Mouse (Mus musculus) heart, embryonic 11.5 days (tissue): ENCODE measurements at regions not wholly inside any gene's neighbourhood (a gene's known extent, or its start where the extent isn't known, plus 50 kb on each side); places are given as distances from the start of the nearest gene placed in this dataset.

Experiments used
- ATAC-seq: fragments of 200-750 bp; cut with Nextera tagmentation; replicated peaks from 2 replicates; pipeline ENCODE4 v1.8.0; 2017; ENCODE audit warnings: moderate library complexity; ENCODE audit not compliant: insufficient number of reproducible peaks, low FRiP score, low TSS enrichment
- H3K27ac ChIP-seq: fragments of 300-500 bp; sonication (generic); 2 replicates; pipeline ENCODE4 v1.5.1; 2014; ENCODE audit warnings: mild to moderate bottlenecking, low read depth, low read length
- H3K27me3 ChIP-seq: fragments of 300-500 bp; sonication (generic); 2 replicates; pipeline ENCODE4 v1.6.1; 2014; ENCODE audit warnings: mild to moderate bottlenecking, low read length, mixed read lengths; ENCODE audit not compliant: control insufficient read depth, insufficient read depth
- H3K36me3 ChIP-seq: fragments of 300-500 bp; sonication (generic); 2 replicates; pipeline ENCODE4 v1.6.1; 2014; ENCODE audit warnings: mild to moderate bottlenecking, low read length, moderate library complexity, mixed read lengths; ENCODE audit not compliant: control insufficient read depth, insufficient read depth
- H3K4me1 ChIP-seq: fragments of 300-500 bp; sonication (generic); 2 replicates; pipeline ENCODE4 v1.6.1; 2014; ENCODE audit warnings: low read length; ENCODE audit not compliant: control insufficient read depth, insufficient read depth
- H3K4me2 ChIP-seq: fragments of 300-500 bp; sonication (generic); 2 replicates; pipeline ENCODE4 v1.6.1; 2014; ENCODE audit warnings: mild to moderate bottlenecking, moderate library complexity
- H3K4me3 ChIP-seq: fragments of 300-500 bp; sonication (generic); 2 replicates; pipeline ENCODE4 v1.5.1; 2014; ENCODE audit warnings: low read depth, low read length
- H3K9ac ChIP-seq: fragments of 300-500 bp; sonication (generic); 2 replicates; pipeline ENCODE4 v1.6.1; 2014; ENCODE audit warnings: mild to moderate bottlenecking, low read depth, low read length, moderate library complexity
- H3K9me3 ChIP-seq: fragments of 300-500 bp; sonication (generic); replicated peaks from 2 replicates; pipeline ENCODE4 v1.6.1; 2016; ENCODE audit warnings: low read length; ENCODE audit not compliant: control insufficient read depth
- whole genome bisulfite sequencing: fragments of 180-500 bp; shearing (Covaris S2); extraction: QIAGEN DNeasy Blood & Tissue Kit; methylation state at CpG from one replicate; pipeline ENCODE4 v1.1.7; 2014; ENCODE audit not compliant: insufficient replicate concordance; 5-methylcytosine and 5-hydroxymethylcytosine counted together

- no peak for ATAC-seq
- 0 out of 2 replicates have a peak overlapping the region, but pooled peaks have one; percentile 65 for H3K27ac ChIP-seq
- 75% methylated on average over 5 of the region's 5 CpGs for WGBS
These were observed 122.8 kb upstream of the Col5a2 start for GRCm38 (mm10) chr1:45625921-45626320.

GRCm38 (mm10) chr1:45626733-45627132, 123.7 kb upstream of the Col5a2 start:
- H3K9me3 ChIP-seq, result no peaks in the 10 kb centered on the region
- H3K4me2 ChIP-seq, result no peak overlapping the region
- no peaks in the 10 kb centered on the region for H3K27me3 ChIP-seq
- no peaks in the 10 kb centered on the region for H3K36me3 ChIP-seq
- no peak overlapping the region for H3K9ac ChIP-seq
- no peaks in the 10 kb centered on the region for H3K4me1 ChIP-seq
- no peak overlapping the region for H3K4me3 ChIP-seq
- no peak for ATAC-seq
- WGBS, result 39% methylated on average over 2 of the region's 2 CpGs
- no peak overlapping the region for H3K27ac ChIP-seq

More at GRCm38 (mm10) chr1:45625921-45626320, 122.8 kb upstream of the Col5a2 start:
- Histone ChIP-seq H3K4me2 (no peak overlapping the region), H3K4me1 (no peaks in the 10 kb centered on the region), H3K27me3 (no peaks in the 10 kb centered on the region), H3K36me3 (no peaks in the 10 kb centered on the region), H3K4me3 (no peak overlapping the region), H3K9me3 (no peaks in the 10 kb centered on the region), H3K9ac (no peak overlapping the region)

GRCm38 (mm10) chr1:45627840-45628239, 124.8 kb upstream of the Col5a2 start:
- no peak overlapping the region for H3K9ac ChIP-seq
- WGBS, result 21% methylated on average over 2 of the region's 2 CpGs
- no peak for ATAC-seq
- H3K4me3 ChIP-seq, result no peak overlapping the region
- H3K36me3 ChIP-seq, result no peaks in the 10 kb centered on the region
- H3K27me3 ChIP-seq, result no peaks in the 10 kb centered on the region
- no peak overlapping the region for H3K4me2 ChIP-seq
- no peak overlapping the region for H3K27ac ChIP-seq
- H3K4me1 ChIP-seq, result no peaks in the 10 kb centered on the region
- H3K9me3 ChIP-seq, result peaks cover 3% of the 10 kb centered on the region

GRCm38 (mm10) chr1:45647301-45647700, 144.2 kb upstream of the Col5a2 start:
- H3K9ac ChIP-seq, result no peak overlapping the region
- H3K27me3 ChIP-seq, result no peaks in the 10 kb centered on the region
- no peak overlapping the region for H3K27ac ChIP-seq
- H3K4me1 ChIP-seq, result no peaks in the 10 kb centered on the region
- H3K4me3 ChIP-seq, result no peak overlapping the region
- H3K4me2 ChIP-seq, result no peak overlapping the region
- ATAC-seq, result no peak
- H3K36me3 ChIP-seq, result no peaks in the 10 kb centered on the region
- H3K9me3 ChIP-seq, result no peaks in the 10 kb centered on the region

GRCm38 (mm10) chr1:45653248-45653647, 141.7 kb upstream of the Wdr75 start:
- Histone ChIP-seq H3K4me2 (no peak overlapping the region), H3K27me3 (no peaks in the 10 kb centered on the region), H3K4me3 (no peak overlapping the region), H3K9me3 (no peaks in the 10 kb centered on the region), H3K27ac (no peak overlapping the region), H3K4me1 (no peaks in the 10 kb centered on the region), H3K36me3 (no peaks in the 10 kb centered on the region), H3K9ac (no peak overlapping the region)
- ATAC-seq, result no peak
- WGBS, result 83% methylated on average over 3 of the region's 3 CpGs

GRCm38 (mm10) chr1:45663882-45664520, 131.0 kb upstream of the Wdr75 start:
- no peaks in the 10 kb centered on the region for H3K27me3 ChIP-seq
- H3K9ac ChIP-seq, result no peak overlapping the region
- H3K4me1 ChIP-seq, result no peaks in the 10 kb centered on the region
- H3K27ac ChIP-seq, result no peak overlapping the region
- H3K4me3 ChIP-seq, result no peak overlapping the region
- ATAC-seq, result no peak
- no peaks in the 10 kb centered on the region for H3K9me3 ChIP-seq
- WGBS, result 65% methylated on average over 3 of the region's 3 CpGs
- no peak overlapping the region for H3K4me2 ChIP-seq
- no peaks in the 10 kb centered on the region for H3K36me3 ChIP-seq

GRCm38 (mm10) chr1:45672443-45673156, 122.4 kb upstream of the Wdr75 start:
- Histone ChIP-seq H3K9ac (no peak overlapping the region), H3K27ac (no peak overlapping the region), H3K4me2 (no peak overlapping the region)

GRCm38 (mm10) chr1:45675771-45676439, 119.1 kb upstream of the Wdr75 start:
- WGBS, result 84% methylated on average over 5 of the region's 5 CpGs
- Histone ChIP-seq H3K9me3 (no peaks in the 10 kb centered on the region), H3K9ac (no peak overlapping the region), H3K4me1 (no peaks in the 10 kb centered on the region), H3K4me3 (no peak overlapping the region), H3K36me3 (no peaks in the 10 kb centered on the region), H3K27ac (no peak overlapping the region), H3K4me2 (no peak overlapping the region), H3K27me3 (no peaks in the 10 kb centered on the region)
- no peak for ATAC-seq

More at GRCm38 (mm10) chr1:45672443-45673156, 122.4 kb upstream of the Wdr75 start:
- Histone ChIP-seq H3K4me1 (no peaks in the 10 kb centered on the region), H3K36me3 (no peaks in the 10 kb centered on the region), H3K27me3 (no peaks in the 10 kb centered on the region), H3K4me3 (no peak overlapping the region), H3K9me3 (no peaks in the 10 kb centered on the region)
- 41% methylated on average over 5 of the region's 5 CpGs for WGBS
- ATAC-seq, result peak; percentile 59; the same call in 1 of the 2 replicates
